Mouse (Mus musculus) limb, embryonic 13.5 days (tissue): Measurements from ENCODE around the gene Ssc4d. TPM values are rescaled to one million over a fixed set of nuclear protein-coding genes. Genes with fewer than 3 reads are reported as not detected.

Source experiments
- ATAC-seq: fragments of 200-750 bp; cut with Nextera tagmentation; 2 replicates; pipeline ENCODE4 v1.8.0; 2017; ENCODE audit warnings: low read depth, moderate number of reproducible peaks, moderate TSS enrichment; ENCODE audit not compliant: low FRiP score
- H3K27ac ChIP-seq: fragments of 300-500 bp; sonication (generic); 2 replicates; pipeline ENCODE4 v1.5.1; 2015; ENCODE audit warnings: inconsistent platforms, mild to moderate bottlenecking, moderate library complexity
- H3K27me3 ChIP-seq: fragments of 300-500 bp; sonication (generic); 2 replicates; pipeline ENCODE4 v1.6.1; 2015; ENCODE audit warnings: mild to moderate bottlenecking, inconsistent platforms
- H3K36me3 ChIP-seq: fragments of 300-500 bp; sonication (generic); 2 replicates; pipeline ENCODE4 v1.6.1; 2015; ENCODE audit warnings: inconsistent platforms, mild to moderate bottlenecking, moderate library complexity
- H3K4me1 ChIP-seq: fragments of 300-500 bp; sonication (generic); 2 replicates; pipeline ENCODE4 v1.6.1; 2015; ENCODE audit warnings: inconsistent platforms
- H3K4me2 ChIP-seq: fragments of 300-500 bp; sonication (generic); replicated peaks from 2 replicates; pipeline ENCODE4 v1.6.1; 2015; ENCODE audit warnings: inconsistent platforms, mild to moderate bottlenecking, moderate library complexity
- H3K4me3 ChIP-seq: fragments of 300-500 bp; sonication (generic); 2 replicates; pipeline ENCODE4 v1.5.1; 2015; ENCODE audit warnings: moderate library complexity, mild to moderate bottlenecking, inconsistent platforms
- H3K9ac ChIP-seq: fragments of 300-500 bp; sonication (generic); 2 replicates; pipeline ENCODE4 v1.6.1; 2015; ENCODE audit warnings: mild to moderate bottlenecking, inconsistent platforms
- H3K9me3 ChIP-seq: fragments of 300-500 bp; sonication (generic); 2 replicates; pipeline ENCODE4 v1.6.1; 2016; ENCODE audit warnings: inconsistent platforms
- WGBS: fragments of 180-500 bp; shearing (Covaris S2); methylation state at CpG from one replicate; pipeline ENCODE4 v1.1.7; 2015; 5-methylcytosine and 5-hydroxymethylcytosine counted together
- polyA plus RNA-seq: library from polyadenylated mRNA; unstranded; fragments of >200 nt; fragmentation: Nextera tagmentation; extraction: Ambion mirVana; gene quantifications from 2 replicates; pipeline ENCODE4 v1.2.1, GENCODE M21; 2015

Ssc4d gene
- polyA plus RNA-seq, 1 experiment from 2014 or later, result 4.4 TPM

- Histone ChIP-seq H3K4me3 (no peak overlapping the region), H3K4me1 (peaks cover 17% of the 10 kb centered on the region), H3K9ac (no peak overlapping the region), H3K27ac (no peak overlapping the region), H3K27me3 (no peaks in the 10 kb centered on the region), H3K4me2 (peak overlapping the region; percentile 84), H3K36me3 (peaks cover 42% of the 10 kb centered on the region), H3K9me3 (no peaks in the 10 kb centered on the region)
- ATAC-seq, result no peak
- WGBS, result 91% methylated on average over 8 of the region's 8 CpGs
These were observed 21.8 kb upstream of the Ssc4d start for GRCm38 (mm10) chr5:135996162-135996561.

DNA sequence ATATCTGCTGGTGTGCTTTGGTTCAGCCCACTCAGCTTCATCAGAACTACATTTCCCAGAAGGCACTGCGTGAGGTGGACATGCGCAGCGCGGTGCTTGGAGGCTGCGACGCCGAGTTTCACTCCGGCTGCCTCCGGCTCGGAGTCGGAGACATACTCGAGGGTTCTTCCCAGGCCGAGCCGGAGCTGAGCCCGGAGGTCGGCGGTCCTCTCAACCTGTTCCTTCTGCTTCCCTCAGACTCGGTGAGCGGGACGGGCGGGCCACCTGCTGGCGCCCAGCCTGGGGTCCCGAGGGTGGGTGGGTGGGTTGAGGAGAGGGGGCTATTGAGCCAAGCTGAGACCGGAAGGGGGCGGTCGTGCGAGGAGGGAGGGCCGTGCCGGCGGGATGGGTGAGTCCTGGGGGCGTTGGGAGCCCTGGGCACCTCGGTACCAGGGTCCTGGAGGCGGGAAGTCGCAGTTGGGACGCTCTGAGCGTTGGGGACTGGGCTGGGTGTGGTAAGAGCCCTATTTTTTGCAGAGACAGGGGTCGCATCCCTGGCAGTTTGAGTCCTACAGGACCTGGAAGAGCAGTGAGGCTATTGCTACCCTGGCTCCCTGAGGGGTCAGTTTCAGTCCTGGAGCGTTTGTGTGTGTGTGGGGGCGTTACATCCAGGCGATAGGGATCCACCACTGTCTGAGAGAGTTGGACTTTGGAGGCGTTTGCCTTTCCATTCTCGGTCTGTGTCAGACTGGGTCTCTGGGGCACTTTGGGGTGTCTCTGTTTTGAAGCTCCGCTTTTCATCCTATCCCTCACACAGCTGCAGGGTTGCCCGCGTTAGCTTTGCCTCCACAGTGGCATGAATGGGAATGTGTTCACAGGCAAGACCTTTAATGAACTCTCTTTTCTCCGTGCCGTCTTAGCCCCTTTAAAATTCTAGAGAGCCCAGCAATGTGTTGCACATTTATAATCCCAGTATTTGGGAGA is 20.7 kb upstream of the Ssc4d start, which contains the start of gene Dtx2:
Gene Dtx2, plus strand, starts transcription at position 76 of the 963 bp plus-strand sequence.
- Histone ChIP-seq H3K4me2 (peak within 1 kb of the TSS; percentile 84), H3K9ac (peak within 1 kb of the TSS; percentile 85), H3K36me3 (peaks cover 37% of the 10 kb centered on the region), H3K4me3 (peak within 1 kb of the TSS; percentile 77), H3K4me1 (peaks cover 17% of the 10 kb centered on the region), H3K27ac (peak within 1 kb of the TSS; percentile 89), H3K9me3 (no peaks in the 10 kb centered on the region), H3K27me3 (no peaks in the 10 kb centered on the region)
- peak; percentile 95 for ATAC-seq
- 1% methylated on average over 47 of the region's 47 CpGs for WGBS

- peaks cover 30% of the 10 kb centered on the region for H3K36me3 ChIP-seq
- no peaks in the 10 kb centered on the region for H3K9me3 ChIP-seq
- 67% methylated on average over 8 of the region's 8 CpGs for WGBS
- no peak overlapping the region for H3K9ac ChIP-seq
- peak overlapping the region; percentile 77 for H3K4me3 ChIP-seq
- peaks cover 17% of the 10 kb centered on the region for H3K4me1 ChIP-seq
- no peak overlapping the region for H3K27ac ChIP-seq
- H3K27me3 ChIP-seq, result no peaks in the 10 kb centered on the region
- no peak overlapping the region; the same call in 1 of the 2 replicates for H3K4me2 ChIP-seq
- ATAC-seq, result no peak; the same call in 1 of the 2 replicates
These were observed 20.0 kb upstream of the Ssc4d start for GRCm38 (mm10) chr5:135994335-135994724.

DNA sequence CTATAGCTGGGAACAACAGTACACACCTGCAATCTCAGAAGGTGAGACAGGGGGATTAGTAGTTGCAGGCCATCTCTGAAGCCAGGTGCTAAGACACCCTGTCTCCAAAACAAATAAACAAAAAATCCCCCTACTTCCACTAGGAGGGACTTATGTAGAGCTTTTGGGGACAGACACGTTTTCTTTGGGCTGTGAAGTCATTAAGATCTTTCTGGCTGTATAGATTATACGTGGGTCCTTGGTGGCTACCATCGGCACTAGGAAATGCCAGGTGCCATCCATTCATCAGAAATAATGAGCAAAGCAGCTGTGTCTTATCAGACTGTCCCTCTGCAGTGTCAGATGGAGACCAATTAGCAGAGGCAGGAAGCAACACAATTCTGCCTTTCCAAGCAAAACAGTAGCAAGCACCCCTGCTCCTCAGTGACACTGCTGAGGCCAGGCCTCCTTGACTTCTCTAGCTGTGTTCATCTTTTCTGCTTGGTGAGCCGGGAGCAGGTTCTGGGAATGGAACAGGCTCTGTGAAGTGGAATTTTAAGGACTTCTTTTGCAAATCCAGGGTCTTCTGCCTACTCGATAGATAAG is 19.1 kb upstream of the Ssc4d start:
- no peak overlapping the region for H3K4me2 ChIP-seq
- WGBS, result 55% methylated on average over 5 of the region's 5 CpGs
- H3K9me3 ChIP-seq, result no peaks in the 10 kb centered on the region
- ATAC-seq, result no peak
- no peak overlapping the region for H3K9ac ChIP-seq
- peaks cover 17% of the 10 kb centered on the region for H3K4me1 ChIP-seq
- H3K36me3 ChIP-seq, result peaks cover 21% of the 10 kb centered on the region
- no peak overlapping the region for H3K27ac ChIP-seq
- no peaks in the 10 kb centered on the region for H3K27me3 ChIP-seq
- no peak overlapping the region for H3K4me3 ChIP-seq

DNA sequence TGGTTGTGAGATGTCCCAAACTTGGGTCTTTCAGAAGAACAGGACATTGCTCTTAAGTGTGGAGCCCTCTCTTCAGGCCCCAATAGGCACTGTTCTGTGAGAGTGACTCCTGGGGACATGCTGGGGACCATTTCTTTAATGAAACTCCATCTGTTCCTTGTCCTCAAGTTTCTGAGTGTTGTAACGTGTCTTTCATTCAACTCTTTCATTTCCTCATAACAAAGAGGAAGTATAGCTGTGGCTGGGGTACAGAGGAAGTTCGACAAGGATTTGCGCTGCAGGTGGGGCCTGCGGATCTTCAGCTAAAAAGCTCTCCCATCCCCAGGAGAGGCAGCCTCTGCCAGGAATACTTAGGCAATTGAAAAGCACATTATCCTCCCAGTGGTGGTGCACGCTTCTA is 16.3 kb upstream of the Ssc4d start:
- H3K4me3 ChIP-seq, result no peak overlapping the region
- H3K27ac ChIP-seq, result no peak overlapping the region
- peaks cover 4% of the 10 kb centered on the region for H3K4me1 ChIP-seq
- no peak for ATAC-seq
- no peaks in the 10 kb centered on the region for H3K36me3 ChIP-seq
- H3K4me2 ChIP-seq, result no peak overlapping the region
- H3K9me3 ChIP-seq, result no peaks in the 10 kb centered on the region
- H3K9ac ChIP-seq, result no peak overlapping the region
- no peaks in the 10 kb centered on the region for H3K27me3 ChIP-seq
- WGBS, result 71% methylated on average over 5 of the region's 5 CpGs

DNA sequence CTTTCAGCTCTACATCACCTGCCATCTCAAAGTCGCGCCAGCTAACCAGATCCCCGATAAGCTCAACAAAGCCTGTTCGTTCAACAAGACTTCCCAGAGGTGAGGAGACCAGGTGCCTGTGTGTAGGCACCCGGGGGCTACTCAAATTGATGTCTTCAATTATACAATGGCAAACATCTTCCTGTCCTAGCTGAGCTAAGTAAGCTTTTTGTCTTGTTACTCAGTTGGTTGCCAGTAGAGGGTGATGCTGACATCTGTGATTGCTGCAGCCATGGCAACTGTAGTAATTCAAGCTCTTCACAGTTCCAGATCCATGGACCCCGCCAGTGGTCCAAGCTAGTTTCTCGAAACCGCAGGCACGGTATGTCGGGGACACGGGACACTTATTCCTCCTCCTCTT is 12.9 kb upstream of the Ssc4d start:
- WGBS, result 57% methylated on average over 11 of the region's 11 CpGs
- Histone ChIP-seq H3K36me3 (no peaks in the 10 kb centered on the region), H3K27ac (no peak overlapping the region), H3K4me1 (peaks cover 3% of the 10 kb centered on the region; the same call in 1 of the 2 replicates), H3K9me3 (no peaks in the 10 kb centered on the region), H3K4me2 (no peak overlapping the region), H3K4me3 (no peak overlapping the region), H3K27me3 (no peaks in the 10 kb centered on the region), H3K9ac (no peak overlapping the region)
- ATAC-seq, result no peak

DNA sequence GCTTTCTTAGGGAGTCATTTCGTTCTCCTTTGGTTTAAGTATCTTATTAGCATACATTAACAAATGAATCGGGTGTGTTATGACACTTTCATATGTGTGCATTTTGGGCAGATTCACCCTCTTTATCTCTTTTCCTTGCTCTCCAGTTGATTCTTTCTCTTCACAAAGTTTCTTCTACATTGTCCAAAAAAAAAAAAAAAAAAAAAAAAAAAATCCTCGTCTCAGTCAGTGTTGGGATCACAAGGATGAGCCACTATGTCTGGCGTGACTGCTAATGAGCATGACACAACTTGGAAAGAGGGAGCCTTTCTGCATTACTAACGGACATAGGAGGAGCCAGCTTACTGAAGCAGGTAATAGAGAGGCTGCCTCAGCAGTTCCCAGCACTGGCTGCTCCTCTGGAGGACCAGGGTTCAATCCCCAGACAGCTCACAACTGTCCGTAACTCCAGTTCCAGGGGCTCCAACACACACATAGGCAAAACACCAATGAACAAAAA is 10.3 kb upstream of the Ssc4d start:
- H3K4me2 ChIP-seq, result no peak overlapping the region
- H3K4me1 ChIP-seq, result peaks cover 3% of the 10 kb centered on the region; the same call in 1 of the 2 replicates
- H3K4me3 ChIP-seq, result no peak overlapping the region
- H3K9ac ChIP-seq, result no peak overlapping the region
- WGBS, result 65% methylated on average over 6 of the region's 6 CpGs
- H3K27me3 ChIP-seq, result no peaks in the 10 kb centered on the region
- no peaks in the 10 kb centered on the region for H3K9me3 ChIP-seq
- no peaks in the 10 kb centered on the region for H3K36me3 ChIP-seq
- ATAC-seq, result no peak
- no peak overlapping the region for H3K27ac ChIP-seq

- Histone ChIP-seq H3K4me3 (no peak overlapping the region), H3K4me2 (peak overlapping the region; percentile 14; the same call in 1 of the 2 replicates), H3K36me3 (no peaks in the 10 kb centered on the region), H3K4me1 (peaks cover 3% of the 10 kb centered on the region; the same call in 1 of the 2 replicates), H3K27me3 (no peaks in the 10 kb centered on the region), H3K27ac (no peak overlapping the region), H3K9me3 (peaks cover 3% of the 10 kb centered on the region; the same call in 1 of the 2 replicates), H3K9ac (no peak overlapping the region)
- 32% methylated on average over 6 of the region's 6 CpGs for WGBS
- ATAC-seq, result no peak; the same call in 1 of the 2 replicates
These were observed 8.1 kb upstream of the Ssc4d start for GRCm38 (mm10) chr5:135982398-135982797.

DNA sequence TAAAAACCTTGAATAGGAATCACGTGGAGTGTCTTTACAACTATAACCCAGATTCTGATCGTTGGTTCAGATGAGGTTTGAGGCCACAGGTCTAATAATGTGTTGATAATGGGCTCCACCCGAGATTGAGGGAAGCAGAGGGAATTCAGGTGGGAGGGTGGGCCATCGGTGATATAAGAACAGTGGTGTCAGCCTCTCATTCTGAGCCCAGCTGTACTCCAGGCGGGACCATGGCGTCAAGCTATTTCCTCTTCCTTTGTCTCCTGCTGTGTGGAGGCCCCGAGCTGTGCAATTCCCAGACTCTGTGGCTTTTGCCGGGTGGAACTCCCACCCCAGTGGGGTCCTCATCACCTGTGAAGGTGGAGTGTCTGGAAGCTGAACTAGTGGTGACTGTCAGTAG is 5.6 kb upstream of the Ssc4d start, which contains the start of gene Zp3:
Gene Zp3, plus strand, starts transcription at position 196 of the 400 bp plus-strand sequence.
- Histone ChIP-seq H3K36me3 (no peaks in the 10 kb centered on the region), H3K27me3 (no peaks in the 10 kb centered on the region), H3K4me1 (peaks cover 3% of the 10 kb centered on the region; the same call in 1 of the 2 replicates), H3K9me3 (peaks cover 3% of the 10 kb centered on the region; the same call in 1 of the 2 replicates), H3K27ac (no peak within 1 kb of the TSS), H3K9ac (no peak within 1 kb of the TSS), H3K4me3 (no peak within 1 kb of the TSS), H3K4me2 (no peak within 1 kb of the TSS)
- ATAC-seq, result no peak
- WGBS, result 63% methylated on average over 8 of the region's 8 CpGs

DNA sequence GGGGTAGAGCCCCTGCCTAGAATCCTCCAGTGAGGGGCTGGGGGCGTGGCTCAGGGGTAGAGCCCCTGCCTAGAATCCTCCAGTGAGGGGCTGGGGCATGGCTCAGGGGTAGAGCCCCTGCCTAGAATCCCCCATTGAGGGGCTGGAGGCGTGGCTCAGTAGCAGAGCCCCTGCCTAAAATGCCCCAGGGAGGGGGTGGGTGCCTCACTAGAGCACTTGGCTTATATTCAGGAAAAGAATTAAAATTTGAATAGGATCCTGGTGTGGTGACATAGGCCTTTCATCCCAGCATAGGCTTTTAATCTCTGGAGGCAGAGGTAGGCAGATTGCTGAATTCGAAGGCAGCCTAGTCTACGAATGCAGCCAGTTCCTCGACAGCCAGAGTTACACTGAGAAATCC is 5.0 kb upstream of the Ssc4d start:
- Histone ChIP-seq H3K27ac (no peak overlapping the region), H3K4me2 (no peak overlapping the region), H3K36me3 (no peaks in the 10 kb centered on the region), H3K27me3 (no peaks in the 10 kb centered on the region), H3K4me1 (peaks cover 5% of the 10 kb centered on the region), H3K9me3 (peaks cover 3% of the 10 kb centered on the region; the same call in 1 of the 2 replicates), H3K4me3 (no peak overlapping the region), H3K9ac (no peak overlapping the region)
- WGBS, result 84% methylated on average over 5 of the region's 5 CpGs
- no peak for ATAC-seq

- H3K36me3 ChIP-seq, result no peaks in the 10 kb centered on the region
- H3K4me2 ChIP-seq, result no peak overlapping the region
- no peak overlapping the region for H3K9ac ChIP-seq
- 92% methylated on average over 8 of the region's 8 CpGs for WGBS
- H3K4me3 ChIP-seq, result no peak overlapping the region
- no peak overlapping the region for H3K27ac ChIP-seq
- no peaks in the 10 kb centered on the region for H3K27me3 ChIP-seq
- H3K4me1 ChIP-seq, result peaks cover 4% of the 10 kb centered on the region
- H3K9me3 ChIP-seq, result peaks cover 3% of the 10 kb centered on the region; the same call in 1 of the 2 replicates
- no peak for ATAC-seq
These were observed 1.8 kb upstream of the Ssc4d start for GRCm38 (mm10) chr5:135975893-135976668.
